Mouse (Mus musculus) liver, embryonic 12.5 days (tissue): ENCODE results near the gene Tpst1. TPM values are rescaled to one million over a fixed set of nuclear protein-coding genes. Genes with fewer than 3 reads are reported as not detected.

Experiments
- ATAC-seq: fragments of 200-750 bp; cut with Nextera tagmentation; 2 replicates; pipeline ENCODE4 v1.8.0; 2017; ENCODE audit warnings: moderate number of reproducible peaks, mild to moderate bottlenecking, moderate library complexity
- H3K27ac ChIP-seq: fragments of 300-500 bp; sonication (generic); 2 replicates; pipeline ENCODE4 v1.5.1; 2016; ENCODE audit warnings: mild to moderate bottlenecking
- H3K27me3 ChIP-seq: fragments of 300-500 bp; sonication (generic); replicated peaks from 2 replicates; pipeline ENCODE4 v1.6.1; 2016; ENCODE audit warnings: mild to moderate bottlenecking, moderate library complexity
- H3K36me3 ChIP-seq: fragments of 300-500 bp; sonication (generic); 2 replicates; pipeline ENCODE4 v1.6.1; 2016; ENCODE audit warnings: mild to moderate bottlenecking, moderate library complexity
- H3K4me1 ChIP-seq: fragments of 300-500 bp; sonication (generic); 2 replicates; pipeline ENCODE4 v1.6.1; 2016
- H3K4me2 ChIP-seq: fragments of 300-500 bp; sonication (generic); 2 replicates; pipeline ENCODE4 v1.6.1; 2016; ENCODE audit warnings: mild to moderate bottlenecking, moderate library complexity
- H3K4me3 ChIP-seq: fragments of 300-500 bp; sonication (generic); 2 replicates; pipeline ENCODE4 v1.5.1; 2016; ENCODE audit warnings: mild to moderate bottlenecking, moderate library complexity
- H3K9ac ChIP-seq: fragments of 300-500 bp; sonication (generic); 2 replicates; pipeline ENCODE4 v1.6.1; 2016; ENCODE audit warnings: mild to moderate bottlenecking, moderate library complexity
- H3K9me3 ChIP-seq: fragments of 300-500 bp; sonication (generic); replicated peaks from 2 replicates; pipeline ENCODE4 v1.6.1; 2016; ENCODE audit warnings: mild to moderate bottlenecking, moderate library complexity
- WGBS: fragments of 180-500 bp; shearing (Covaris S2); methylation state at CpG from one replicate; pipeline ENCODE4 v1.1.7; 2016; ENCODE audit not compliant: insufficient replicate concordance; 5-methylcytosine and 5-hydroxymethylcytosine counted together
- polyA plus RNA-seq: library from polyadenylated mRNA; unstranded; fragments of >200 nt; fragmentation: Nextera tagmentation; extraction: Ambion mirVana; gene quantifications from 2 replicates; pipeline ENCODE4 v1.2.1, GENCODE M21; 2016

Tpst1 gene
- polyA plus RNA-seq, 1 experiment from 2014 or later: 37.2 TPM

GRCm38 (mm10) chr5:130041262-130041661 lies 31.9 kb upstream of the Tpst1 start:
- ATAC-seq: no peak
- Histone ChIP-seq H3K9me3 (no peaks in the 10 kb centered on the region), H3K27ac (no peak overlapping the region), H3K9ac (no peak overlapping the region), H3K4me3 (no peak overlapping the region), H3K4me2 (no peak overlapping the region), H3K4me1 (no peaks in the 10 kb centered on the region), H3K36me3 (peaks cover 91% of the 10 kb centered on the region), H3K27me3 (no peaks in the 10 kb centered on the region)
- WGBS: 76% methylated on average over 4 of the region's 4 CpGs

GRCm38 (mm10) chr5:130043741-130044140 lies 29.4 kb upstream of the Tpst1 start:
- no peak overlapping the region for H3K4me2 ChIP-seq
- no peak overlapping the region for H3K4me3 ChIP-seq
- H3K27me3 ChIP-seq: no peaks in the 10 kb centered on the region
- H3K9ac ChIP-seq: no peak overlapping the region
- no peaks in the 10 kb centered on the region for H3K9me3 ChIP-seq
- peaks cover 94% of the 10 kb centered on the region for H3K36me3 ChIP-seq
- H3K27ac ChIP-seq: no peak overlapping the region
- ATAC-seq: 0 out of 2 replicates have a peak, but pooled peaks have one; percentile 17
- WGBS: 87% methylated on average over 3 of the region's 3 CpGs
- H3K4me1 ChIP-seq: no peaks in the 10 kb centered on the region

GRCm38 (mm10) chr5:130044201-130044695 lies 28.9 kb upstream of the Tpst1 start:
- Histone ChIP-seq H3K4me3 (no peak overlapping the region), H3K4me2 (no peak overlapping the region), H3K36me3 (peaks cover 96% of the 10 kb centered on the region), H3K9ac (no peak overlapping the region), H3K4me1 (no peaks in the 10 kb centered on the region), H3K27me3 (no peaks in the 10 kb centered on the region), H3K27ac (no peak overlapping the region), H3K9me3 (no peaks in the 10 kb centered on the region)
- no peak for ATAC-seq
- WGBS: 76% methylated on average over 7 of the region's 7 CpGs

- Histone ChIP-seq H3K36me3 (peaks cover 94% of the 10 kb centered on the region), H3K4me3 (no peak overlapping the region), H3K4me1 (no peaks in the 10 kb centered on the region), H3K27me3 (no peaks in the 10 kb centered on the region), H3K4me2 (no peak overlapping the region), H3K9ac (no peak overlapping the region), H3K9me3 (no peaks in the 10 kb centered on the region), H3K27ac (no peak overlapping the region)
- 88% methylated on average over 7 of the region's 7 CpGs for WGBS
- no peak for ATAC-seq
Observed at GRCm38 (mm10) chr5:130046100-130046499, 27.0 kb upstream of the Tpst1 start.

- peaks cover 94% of the 10 kb centered on the region for H3K36me3 ChIP-seq
- ATAC-seq: no peak
Observed at GRCm38 (mm10) chr5:130046589-130046988, 26.5 kb upstream of the Tpst1 start.

DNA sequence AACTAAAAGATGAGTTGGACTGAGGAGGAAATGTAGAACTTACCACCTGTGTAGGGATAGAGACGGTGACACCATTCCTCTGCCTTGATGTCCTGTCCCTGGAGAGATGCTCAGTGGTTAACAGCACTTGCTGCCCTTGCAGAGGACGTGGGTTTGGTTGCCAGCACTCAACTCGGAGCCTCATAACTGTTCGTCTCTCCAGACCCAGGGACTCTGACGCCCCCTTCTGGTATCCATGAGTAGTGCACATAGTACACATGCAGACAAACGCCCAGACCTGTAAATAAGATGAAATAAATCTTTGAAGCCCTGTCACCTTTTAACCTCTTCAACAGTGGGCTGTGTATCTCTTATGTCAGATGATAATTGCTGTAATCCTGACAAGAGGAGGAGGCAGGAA lies 26.1 kb upstream of the Tpst1 start:
- no peak for ATAC-seq

More at GRCm38 (mm10) chr5:130046589-130046988, 26.5 kb upstream of the Tpst1 start:
- Histone ChIP-seq H3K4me3 (no peak overlapping the region), H3K4me2 (no peak overlapping the region), H3K9ac (no peak overlapping the region), H3K27me3 (no peaks in the 10 kb centered on the region), H3K4me1 (no peaks in the 10 kb centered on the region), H3K9me3 (no peaks in the 10 kb centered on the region), H3K27ac (no peak overlapping the region)
- 89% methylated on average over 10 of the region's 10 CpGs for WGBS

DNA sequence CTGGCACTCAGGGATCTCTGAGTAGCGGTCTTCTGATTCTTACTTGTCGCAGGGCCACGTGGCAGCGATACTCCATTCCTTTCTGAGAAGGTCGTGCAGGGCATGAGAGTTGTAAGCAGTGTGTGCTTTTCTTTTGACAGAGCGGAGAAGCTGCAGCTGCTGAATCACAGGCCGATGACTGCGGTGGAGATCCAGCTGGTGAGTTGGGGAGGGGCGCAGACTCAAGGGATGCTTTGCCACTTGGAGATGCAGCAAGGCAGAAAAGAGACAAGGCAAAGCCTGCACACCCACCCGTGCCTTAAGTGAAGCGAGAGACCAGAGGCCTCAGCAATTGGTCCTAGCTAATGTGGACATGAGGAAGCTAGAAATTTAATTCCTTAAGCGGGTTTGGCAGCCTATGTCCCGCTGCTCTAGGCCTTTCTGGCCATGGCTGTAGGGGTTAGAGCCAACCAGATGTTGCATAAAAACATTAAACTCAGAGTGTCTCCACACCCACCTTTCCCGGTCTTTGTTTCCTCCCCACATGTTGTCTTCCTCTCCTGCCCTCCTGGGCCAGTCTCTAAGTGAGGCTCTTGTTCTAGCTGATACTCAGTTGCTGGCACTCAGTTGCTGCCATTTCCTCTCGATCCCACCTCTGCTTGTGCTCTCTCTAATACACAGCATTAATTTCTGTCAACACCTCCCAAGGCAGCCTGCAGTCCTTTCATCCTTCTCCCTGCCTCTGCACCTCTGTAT lies 24.2 kb upstream of the Tpst1 start:
- Histone ChIP-seq H3K27ac (no peak overlapping the region), H3K4me1 (peaks cover 12% of the 10 kb centered on the region), H3K9me3 (no peaks in the 10 kb centered on the region), H3K4me2 (no peak overlapping the region), H3K27me3 (no peaks in the 10 kb centered on the region), H3K9ac (no peak overlapping the region), H3K36me3 (peaks cover 87% of the 10 kb centered on the region), H3K4me3 (no peak overlapping the region)
- 90% methylated on average over 15 of the region's 15 CpGs for WGBS
- ATAC-seq: no peak

More for the DNA sequence above, 26.1 kb upstream of the Tpst1 start:
- WGBS: 71% methylated on average over 6 of the region's 6 CpGs
- no peaks in the 10 kb centered on the region for H3K9me3 ChIP-seq
- no peak overlapping the region for H3K27ac ChIP-seq
- no peak overlapping the region for H3K4me2 ChIP-seq
- no peaks in the 10 kb centered on the region for H3K4me1 ChIP-seq
- peaks cover 92% of the 10 kb centered on the region for H3K36me3 ChIP-seq
- H3K27me3 ChIP-seq: no peaks in the 10 kb centered on the region
- H3K4me3 ChIP-seq: no peak overlapping the region
- no peak overlapping the region for H3K9ac ChIP-seq

DNA sequence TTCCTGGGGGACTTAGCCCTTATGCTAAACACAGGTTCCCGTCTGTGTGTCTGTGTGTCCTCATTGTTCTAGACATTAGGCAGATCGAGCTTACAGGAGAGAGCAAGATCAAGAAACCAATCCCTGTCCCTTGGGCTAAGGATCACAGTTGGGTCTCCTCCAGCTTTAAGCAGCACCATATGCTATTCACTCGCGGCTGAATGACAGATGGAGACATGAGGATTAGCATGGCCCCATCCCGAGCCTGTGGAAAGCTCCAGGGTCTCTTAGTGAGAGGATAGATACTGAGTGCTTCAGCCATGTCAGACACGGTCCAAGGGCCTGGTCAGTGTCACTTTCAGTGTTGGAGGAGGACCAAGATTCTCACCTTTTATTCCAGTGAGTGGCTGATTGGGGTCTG lies 22.7 kb upstream of the Tpst1 start:
- no peak overlapping the region for H3K4me2 ChIP-seq
- H3K9ac ChIP-seq: no peak overlapping the region
- no peak for ATAC-seq
- no peaks in the 10 kb centered on the region for H3K9me3 ChIP-seq
- peaks cover 15% of the 10 kb centered on the region for H3K4me1 ChIP-seq
- 70% methylated on average over 6 of the region's 6 CpGs for WGBS
- H3K27me3 ChIP-seq: no peaks in the 10 kb centered on the region
- peaks cover 85% of the 10 kb centered on the region for H3K36me3 ChIP-seq
- no peak overlapping the region for H3K4me3 ChIP-seq
- H3K27ac ChIP-seq: no peak overlapping the region

DNA sequence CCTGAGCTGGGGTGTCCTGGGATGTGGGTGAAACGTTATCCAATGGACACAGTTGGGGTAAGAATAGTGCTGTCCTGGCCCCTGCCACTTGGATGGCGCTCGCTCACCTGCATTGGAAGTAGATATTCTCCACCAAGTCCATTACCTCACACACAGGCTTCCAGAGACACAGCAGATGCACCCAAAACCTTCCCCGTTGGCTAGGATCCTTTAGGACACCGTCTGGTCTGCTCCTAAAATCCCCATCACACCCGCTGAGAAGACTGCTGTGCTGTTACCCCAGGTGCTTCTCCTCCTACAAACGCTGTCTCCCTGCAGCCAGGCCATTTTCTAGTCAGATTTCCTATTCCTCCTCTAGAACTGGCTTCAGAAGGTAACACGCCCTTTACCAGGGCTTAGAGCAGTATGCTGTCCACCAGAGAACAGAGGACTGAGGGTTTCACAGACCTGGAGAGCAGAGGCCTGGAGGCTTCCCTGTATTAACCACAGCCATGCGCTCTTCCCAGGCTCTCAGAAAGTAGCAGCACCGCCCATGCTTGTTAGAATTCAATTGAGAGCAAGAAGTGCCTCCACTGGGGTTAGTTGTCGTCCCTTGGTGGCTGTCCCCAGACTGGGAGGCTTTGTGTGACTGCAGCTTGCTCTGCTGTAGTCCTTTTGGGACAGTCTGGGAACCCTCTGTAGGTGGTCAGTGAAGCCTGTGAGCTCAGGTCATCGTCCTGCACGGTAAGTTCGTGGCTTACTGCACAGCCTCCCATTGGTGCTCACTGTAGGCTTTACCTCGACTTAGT lies 21.9 kb upstream of the Tpst1 start:
- H3K9me3 ChIP-seq: no peaks in the 10 kb centered on the region
- 86% methylated on average over 15 of the region's 15 CpGs for WGBS
- H3K4me3 ChIP-seq: no peak overlapping the region
- H3K4me1 ChIP-seq: peaks cover 23% of the 10 kb centered on the region
- no peaks in the 10 kb centered on the region for H3K27me3 ChIP-seq
- ATAC-seq: no peak
- H3K9ac ChIP-seq: no peak overlapping the region
- no peak overlapping the region for H3K27ac ChIP-seq
- peaks cover 80% of the 10 kb centered on the region for H3K36me3 ChIP-seq
- no peak overlapping the region for H3K4me2 ChIP-seq

DNA sequence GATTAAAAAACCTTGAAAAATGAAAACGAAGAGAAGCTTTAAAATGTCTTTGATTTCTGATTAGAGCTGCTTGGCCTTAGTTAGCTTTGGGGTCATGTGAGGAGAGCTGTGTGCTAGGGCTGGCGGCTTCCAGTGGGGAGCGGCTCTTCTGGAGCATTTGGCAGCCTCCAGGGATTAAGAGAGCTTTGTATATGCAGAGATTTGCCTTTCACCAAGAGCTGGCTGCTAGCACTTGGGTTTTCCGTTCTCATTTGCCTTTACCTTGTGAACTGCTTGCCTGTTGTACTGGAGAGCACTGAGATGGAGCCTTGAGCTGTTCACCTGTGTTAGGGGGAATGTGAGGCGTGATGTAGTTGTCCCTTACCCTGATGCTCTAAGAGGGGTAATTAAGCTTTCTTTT lies 20.6 kb upstream of the Tpst1 start:
- Histone ChIP-seq H3K4me3 (no peak overlapping the region), H3K36me3 (peaks cover 70% of the 10 kb centered on the region)

DNA sequence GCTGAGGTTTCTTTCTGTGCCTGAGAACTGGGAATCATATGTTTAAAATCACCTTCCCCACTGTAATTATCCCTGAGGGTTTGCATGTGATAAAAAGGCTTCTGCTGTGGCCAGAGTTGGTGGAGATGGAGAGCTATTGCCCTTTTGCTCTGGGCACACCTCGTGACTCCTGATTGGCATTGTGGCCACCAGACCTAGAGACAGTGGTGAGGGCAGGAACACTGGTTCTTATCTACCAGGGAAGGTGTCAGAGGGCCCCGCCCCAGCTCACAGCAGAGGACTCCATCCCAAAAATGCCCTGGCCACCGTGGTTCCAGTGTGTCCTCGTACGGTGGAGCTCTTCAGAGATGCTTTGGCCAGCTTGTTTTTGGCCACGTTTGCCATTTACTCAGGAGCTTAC lies 20.2 kb upstream of the Tpst1 start:
- H3K4me1 ChIP-seq: peaks cover 26% of the 10 kb centered on the region
- 75% methylated on average over 6 of the region's 6 CpGs for WGBS
- H3K4me3 ChIP-seq: no peak overlapping the region
- no peak overlapping the region for H3K9ac ChIP-seq
- H3K27ac ChIP-seq: no peak overlapping the region
- no peaks in the 10 kb centered on the region for H3K9me3 ChIP-seq
- H3K27me3 ChIP-seq: no peaks in the 10 kb centered on the region
- peaks cover 70% of the 10 kb centered on the region for H3K36me3 ChIP-seq
- ATAC-seq: no peak
- no peak overlapping the region for H3K4me2 ChIP-seq

More for the DNA sequence above, 20.6 kb upstream of the Tpst1 start:
- H3K4me2 ChIP-seq: no peak overlapping the region
- no peaks in the 10 kb centered on the region for H3K9me3 ChIP-seq
- no peak overlapping the region for H3K9ac ChIP-seq
- WGBS: 81% methylated on average over 5 of the region's 5 CpGs
- no peak overlapping the region for H3K27ac ChIP-seq
- no peak for ATAC-seq
- H3K27me3 ChIP-seq: no peaks in the 10 kb centered on the region
- peaks cover 26% of the 10 kb centered on the region for H3K4me1 ChIP-seq

- no peak overlapping the region for H3K4me3 ChIP-seq
- 76% methylated on average over 4 of the region's 4 CpGs for WGBS
- no peaks in the 10 kb centered on the region for H3K9me3 ChIP-seq
- ATAC-seq: no peak
- H3K9ac ChIP-seq: no peak overlapping the region
- no peaks in the 10 kb centered on the region for H3K27me3 ChIP-seq
- H3K4me1 ChIP-seq: peaks cover 26% of the 10 kb centered on the region
- peaks cover 73% of the 10 kb centered on the region for H3K36me3 ChIP-seq
- no peak overlapping the region for H3K27ac ChIP-seq
- H3K4me2 ChIP-seq: no peak overlapping the region
Observed at GRCm38 (mm10) chr5:130055688-130056087, 17.4 kb upstream of the Tpst1 start.
